Mouse (Mus musculus): Measurements from ENCODE around the gene Golt1b.

DNA sequence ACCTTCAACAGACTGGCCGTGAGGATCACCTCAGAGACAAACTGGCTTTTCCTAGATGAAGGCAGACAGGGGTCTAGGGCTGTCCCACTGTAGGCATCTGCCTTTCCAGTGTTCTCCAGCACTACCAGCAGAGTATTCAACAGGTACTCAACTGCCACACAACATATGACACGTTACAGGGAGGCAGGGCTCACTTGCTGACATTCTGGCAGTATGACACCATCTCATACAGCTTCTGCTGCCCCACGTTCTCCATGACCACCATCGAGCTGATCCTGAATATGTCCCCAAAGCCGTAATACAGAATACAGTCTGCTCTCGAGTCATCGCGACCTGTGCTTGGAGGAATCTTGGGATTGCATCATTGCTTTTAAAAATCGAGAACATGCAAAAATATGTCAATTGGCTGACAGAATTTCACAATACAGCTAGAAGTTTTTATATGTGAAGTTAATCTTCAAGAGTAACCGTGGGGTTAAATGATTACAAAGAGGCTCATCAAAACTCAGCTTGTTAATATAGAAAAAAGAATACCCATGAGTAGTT lies 20.5 kb upstream of the Golt1b start:
- no peak for TF ChIP-seq POLR2A (IDR thresholded peaks at IDR 0.05; ENCODE audit: low read depth, low read length)
- TF ChIP-seq CTCF (IDR thresholded peaks at IDR 0.05; ENCODE audit: extremely low read depth, insufficient read length, insufficient replicate concordance, low read depth, low read length): no peak

Data from small intestine, adult 2 months (tissue).